Comparison of ENCODE assay signal across 7 mouse cellular contexts in the genomic region with DNA sequence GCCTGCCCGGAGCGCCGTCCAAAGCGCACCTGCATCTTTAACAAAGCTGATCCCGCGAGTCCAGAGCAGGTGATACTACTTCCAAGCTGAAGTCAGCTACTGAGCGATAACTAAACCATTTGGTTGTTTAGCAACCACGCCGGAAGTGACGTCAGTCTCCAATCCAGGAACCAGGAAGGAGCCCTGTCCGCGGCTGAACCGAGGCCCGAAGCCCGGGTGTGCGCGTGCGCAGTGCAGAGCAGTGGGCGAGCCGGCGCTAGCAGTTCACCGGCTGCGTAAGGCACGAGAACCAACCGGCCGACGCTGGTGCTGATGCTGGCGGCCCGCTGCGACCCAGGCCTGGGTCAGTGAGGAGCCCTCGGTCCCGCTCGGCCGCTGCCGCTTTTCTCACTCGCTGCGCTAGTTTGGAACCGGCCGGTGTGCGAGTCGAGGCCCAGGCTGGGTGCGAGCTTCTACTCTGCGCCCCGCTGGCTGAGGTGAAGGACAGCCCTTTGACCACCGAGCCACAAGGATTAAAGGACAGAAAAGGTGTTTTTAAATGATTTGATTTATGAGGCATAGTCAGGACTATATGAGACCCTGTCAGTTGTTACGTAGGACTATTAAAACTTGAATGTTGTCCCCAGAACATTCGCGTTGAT. TPM values are rescaled to one million over a fixed set of nuclear protein-coding genes. Genes with fewer than 3 reads are reported as not detected.
DNase-seq lines count a peak whose midpoint lies in the region; ATAC-seq lines count a peak whose summit lies in the region.

A gene (minus strand): TSS at position 147 of the 641 bp plus-strand sequence.
A gene (plus strand): TSS at position 195 of the 641 bp plus-strand sequence.

- no peaks in the 10 kb centered on the region for H3K27me3 ChIP-seq in intestine, embryonic 15.5 days (replicated peaks)
- no peaks in the 10 kb centered on the region for H3K27me3 ChIP-seq in midbrain, embryonic 10.5 days (ENCODE audit: low read depth, poor library complexity, severe bottlenecking)

- H3K27ac ChIP-seq in intestine, embryonic 15.5 days = peak within 1 kb of the TSS; percentile 79
- peak within 1 kb of the TSS; percentile 90 for H3K27ac ChIP-seq in midbrain, embryonic 10.5 days (replicated peaks)

- peak within 1 kb of the TSS; percentile 65 for H3K9ac ChIP-seq in intestine, embryonic 15.5 days

- H3K4me3 ChIP-seq in intestine, embryonic 15.5 days (replicated peaks) = peak within 1 kb of the TSS; percentile 55
- peak within 1 kb of the TSS; percentile 71 for H3K4me3 ChIP-seq in midbrain, embryonic 10.5 days

- peak; percentile 97 for ATAC-seq in intestine, embryonic 15.5 days

- 2% methylated on average over 48 of the region's 48 CpGs for WGBS in intestine, embryonic 15.5 days
- WGBS in midbrain, embryonic 10.5 days = 2% methylated on average over 48 of the region's 48 CpGs

- 0 out of 2 replicates have a peak, but pooled peaks cover 5% of the 10 kb centered on the region for H3K4me1 ChIP-seq in intestine, embryonic 15.5 days (replicated peaks)
- H3K4me1 ChIP-seq in midbrain, embryonic 10.5 days = peaks cover 17% of the 10 kb centered on the region

- peak within 1 kb of the TSS; percentile 86 for H3K4me2 ChIP-seq in intestine, embryonic 15.5 days (replicated peaks)

- peaks cover 8% of the 10 kb centered on the region; the same call in 1 of the 2 replicates for H3K36me3 ChIP-seq in intestine, embryonic 15.5 days
- H3K36me3 ChIP-seq in midbrain, embryonic 10.5 days = peaks cover 48% of the 10 kb centered on the region

- peak; percentile 98 for DNase-seq in adrenal gland, adult 2 months
- peak; percentile 98 for DNase-seq in embryo, embryonic 11.5 days (ENCODE audit: low read depth, low spot score)
- DNase-seq in gastrocnemius, postnatal 36 days = peak; percentile 92 to 99
- peak; percentile 99 for DNase-seq in left cerebral cortex, postnatal 25 days (ENCODE audit: low spot score in 2 of 2)
- peak; percentile 99 for DNase-seq in midbrain, embryonic 10.5 days (ENCODE audit: low spot score)
- DNase-seq in right cerebral cortex, postnatal 4 days = peak; percentile 99

- H3K9me3 ChIP-seq in intestine, embryonic 15.5 days = no peaks in the 10 kb centered on the region
- no peaks in the 10 kb centered on the region for H3K9me3 ChIP-seq in midbrain, embryonic 10.5 days (replicated peaks)

- intact Hi-C loops in gastrocnemius, postnatal 36 days (cut with DNase I) = loop anchor here (5.0 kb wide), 1 partner anchor 157 kb away; no protein-coding TSS in a partner anchor
- intact Hi-C loops in left cerebral cortex, postnatal 25 days (cut with DNase I) = loop anchor here (5.0 kb wide), 1 partner anchor 67 kb away; a partner anchor contains a TSS

RNA-seq across cellular contexts. Expression of the first gene that starts in this region (rescaled TPM):
- 1 to 10 TPM; 1.3 to 2.0 TPM for total RNA-seq in adrenal gland, adult 2 months (2021)
- not detected in 2 replicates for polyA plus RNA-seq in adrenal gland, adult 2 months (2012; rRNA removed)
- under 1 TPM; 0.33 to 0.44 TPM for total RNA-seq in gastrocnemius, postnatal 36 days (2021)
- polyA plus RNA-seq in intestine, embryonic 15.5 days (2015; fragmentation: Nextera tagmentation; extraction: Ambion mirVana) = 1.4 and 1.5 TPM in 2 replicates
- total RNA-seq in left cerebral cortex, postnatal 25 days (2021) = 1 to 10 TPM; 2.1 to 2.9 TPM
- polyA plus RNA-seq in midbrain, embryonic 10.5 days (2016; fragmentation: Nextera tagmentation; extraction: Ambion mirVana) = 3.5 and 4.2 TPM in 2 replicates

RNA-seq across cellular contexts. Expression of the second gene that starts in this region (rescaled TPM):
- total RNA-seq in adrenal gland, adult 2 months (2021) = 10 to 100 TPM; 22.9 to 25.3 TPM
- 147 and 150 TPM in 2 replicates for polyA plus RNA-seq in adrenal gland, adult 2 months (2012; rRNA removed)
- 10 to 100 TPM; 16.6 to 17.0 TPM for total RNA-seq in gastrocnemius, postnatal 36 days (2021)
- 22.8 and 23.1 TPM in 2 replicates for polyA plus RNA-seq in intestine, embryonic 15.5 days (2015; fragmentation: Nextera tagmentation; extraction: Ambion mirVana)
- 10 to 100 TPM; 23.0 to 24.7 TPM for total RNA-seq in left cerebral cortex, postnatal 25 days (2021)
- 30.4 and 32.8 TPM in 2 replicates for polyA plus RNA-seq in midbrain, embryonic 10.5 days (2016; fragmentation: Nextera tagmentation; extraction: Ambion mirVana)

Comparison
In these comparisons a context has a peak if more than half of its experiments do, and no peak if none do; other contexts are left out.
1. Peak in every context shown above with its lines: DNase-seq, ATAC-seq, H3K4me3 ChIP-seq and H3K27ac ChIP-seq.